Mouse (Mus musculus) kidney, adult 2 months (tissue): ENCODE results near the gene Iqschfp.

Source experiments
- CTCF ChIP-seq: fragments of 200-500 bp; conservative IDR thresholded peaks from 2 replicates; pipeline ENCODE4 v1.5.1; 2011; ENCODE audit warnings: low read depth, mild to moderate bottlenecking, control low read depth, low read length, moderate library complexity, mixed read lengths; ENCODE audit not compliant: insufficient read depth, insufficient read length
- POLR2A ChIP-seq: fragments of 200-500 bp; IDR thresholded peaks from one replicate; pipeline ENCODE4 v1.6.1; 2011; ENCODE audit warnings: low read depth, low read length, control low read depth

DNA sequence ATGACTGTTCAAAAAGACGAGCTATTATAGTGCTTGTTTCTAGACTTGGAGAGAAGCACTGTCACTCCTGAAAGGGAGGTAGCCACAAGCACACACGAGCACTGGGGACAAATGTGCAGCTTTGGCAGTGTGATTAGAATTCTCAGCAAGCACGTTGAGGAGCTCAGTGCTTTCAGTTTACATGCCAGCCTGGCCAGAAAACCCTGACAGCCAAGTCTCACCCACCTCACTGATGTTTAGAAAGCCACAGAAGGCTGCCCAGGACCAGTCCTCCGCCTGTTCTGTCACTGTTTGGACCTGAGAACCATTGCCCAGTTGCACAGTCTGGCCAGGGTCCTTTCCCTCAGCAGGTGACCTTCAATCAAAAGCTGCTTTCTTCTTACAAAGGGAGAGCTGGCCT is 768.5 kb downstream of the Iqschfp start:
- no peak for TF ChIP-seq POLR2A
- TF ChIP-seq CTCF = no peak
